ENCODE assay signal across 15 mouse cellular contexts in genomic region chr11:106580468-106580867, GRCm38 (mm10). TPM values are rescaled to one million over a fixed set of nuclear protein-coding genes. Genes with fewer than 3 reads are reported as not detected.
A peak's percentile ranks its signal among the peaks of the same experiment; 100 is the strongest.
DNase-seq lines count a peak whose midpoint lies in the region; ATAC-seq and TF ChIP-seq lines count a peak whose summit lies in the region.
"Had no signal": no experiment of that assay in that cellular context is flagged by ENCODE, and none has a peak within 500 bp of the region (broad histone marks: within the 10 kb centered on the region; RNA-seq: fewer than 3 reads in every experiment).

No protein-coding gene starts in this region.

- DNase-seq in heart, adult 8-10 months (ENCODE audit: low spot score), result peak; percentile 35
- no peak for DNase-seq in heart, postnatal 14 days
- DNase-seq in lung, postnatal 0 days (ENCODE audit: low spot score), result peak; percentile 72
- no peak for DNase-seq in lung, postnatal 14 days
- DNase-seq in layer of hippocampus, adult 18-20 months (ENCODE audit: low spot score in 2 of 2), result no peak
- DNase-seq in urinary bladder, postnatal 25 days (ENCODE audit: low spot score), result no peak
- DNase-seq: cerebellum, adult 18-20 months; kidney, postnatal 14 days; right cerebral cortex, postnatal 25 days had no signal

- no peaks in the 10 kb centered on the region for H3K27me3 ChIP-seq in lung, postnatal 0 days (replicated peaks; ENCODE audit: insufficient read depth, low read length)
- no peaks in the 10 kb centered on the region for H3K27me3 ChIP-seq in liver, embryonic 16.5 days (ENCODE audit: control insufficient read depth, insufficient read depth, low read depth, low read length)
- H3K27me3 ChIP-seq: CH12.LX; embryonic facial prominence, embryonic 12.5 days; hindbrain, embryonic 12.5 days; limb, embryonic 15.5 days; neural tube, embryonic 12.5 days had no signal

- no peak overlapping the region for H3K4me2 ChIP-seq in lung, postnatal 0 days (replicated peaks; ENCODE audit: low read depth, low read length)
- peak overlapping the region; percentile 4; the same call in 1 of the 2 replicates for H3K4me2 ChIP-seq in liver, embryonic 16.5 days (ENCODE audit: low read depth, low read length)
- H3K4me2 ChIP-seq: embryonic facial prominence, embryonic 12.5 days; hindbrain, embryonic 12.5 days; limb, embryonic 15.5 days; neural tube, embryonic 12.5 days had no signal

- intact Hi-C loops in heart, postnatal 14 days (cut with DNase I), result no loop called here

- 65% methylated on average over 8 of the region's 8 CpGs for WGBS in lung, postnatal 0 days
- 62% methylated on average over 8 of the region's 8 CpGs for WGBS in liver, embryonic 16.5 days (ENCODE audit: insufficient replicate concordance)

- no peaks in the 10 kb centered on the region for H3K9me3 ChIP-seq in lung, postnatal 0 days (ENCODE audit: low read length)
- no peaks in the 10 kb centered on the region for H3K9me3 ChIP-seq in liver, embryonic 16.5 days (replicated peaks; ENCODE audit: control insufficient read depth, low read length)
- H3K9me3 ChIP-seq: embryonic facial prominence, embryonic 12.5 days; hindbrain, embryonic 12.5 days; limb, embryonic 15.5 days; neural tube, embryonic 12.5 days had no signal

- no peak overlapping the region for H3K9ac ChIP-seq in lung, postnatal 0 days (replicated peaks; ENCODE audit: low read depth)
- H3K9ac ChIP-seq in liver, embryonic 16.5 days (ENCODE audit: low read depth, low read length), result no peak overlapping the region
- H3K9ac ChIP-seq: embryonic facial prominence, embryonic 12.5 days; hindbrain, embryonic 12.5 days; limb, embryonic 15.5 days; neural tube, embryonic 12.5 days had no signal

- peaks cover 14% of the 10 kb centered on the region; the same call in 1 of the 2 replicates for H3K4me1 ChIP-seq in lung, postnatal 0 days (ENCODE audit: insufficient read depth, low read depth, low read length)
- no peaks in the 10 kb centered on the region; the same call in 1 of the 2 replicates for H3K4me1 ChIP-seq in liver, embryonic 16.5 days (ENCODE audit: control insufficient read depth, low read depth, low read length)
- H3K4me1 ChIP-seq: embryonic facial prominence, embryonic 12.5 days; hindbrain, embryonic 12.5 days; neural tube, embryonic 12.5 days had no signal

- ATAC-seq in lung, postnatal 0 days, result peak; percentile 37
- ATAC-seq in liver, embryonic 16.5 days (ENCODE audit: low read depth), result peak; percentile 61

- peak overlapping the region; percentile 63; the same call in 1 of the 2 replicates for H3K27ac ChIP-seq in lung, postnatal 0 days (ENCODE audit: low read length)
- H3K27ac ChIP-seq in liver, embryonic 16.5 days (ENCODE audit: low read length), result peak overlapping the region; percentile 63
- H3K27ac ChIP-seq: embryonic facial prominence, embryonic 12.5 days; hindbrain, embryonic 12.5 days; limb, embryonic 15.5 days; neural tube, embryonic 12.5 days had no signal

- no peaks in the 10 kb centered on the region for H3K36me3 ChIP-seq in lung, postnatal 0 days (ENCODE audit: insufficient read depth, low read length)
- no peaks in the 10 kb centered on the region for H3K36me3 ChIP-seq in liver, embryonic 16.5 days (ENCODE audit: control insufficient read depth, insufficient read depth)
- H3K36me3 ChIP-seq: embryonic facial prominence, embryonic 12.5 days; hindbrain, embryonic 12.5 days; limb, embryonic 15.5 days; neural tube, embryonic 12.5 days had no signal

- no peak for TF ChIP-seq EP300 in lung, postnatal 0 days (IDR thresholded peaks at IDR 0.05)

- no peak overlapping the region for H3K4me3 ChIP-seq in lung, postnatal 0 days (ENCODE audit: low read depth, low read length)
- H3K4me3 ChIP-seq in liver, embryonic 16.5 days (ENCODE audit: low read depth, low read length), result no peak overlapping the region
- H3K4me3 ChIP-seq: embryonic facial prominence, embryonic 12.5 days; hindbrain, embryonic 12.5 days; limb, embryonic 15.5 days; neural tube, embryonic 12.5 days had no signal

- no peak for TF ChIP-seq CTCF in lung, postnatal 0 days (IDR thresholded peaks at IDR 0.05)

RNA-seq across cellular contexts. Expression of gene Tex2, which starts 32.8 kb away (rescaled TPM):
- 10 to 100 TPM; 37.9 to 56.9 (median 45.0) TPM for total RNA-seq in heart, adult 8-10 months (2022)
- total RNA-seq in heart, postnatal 14 days (2021), result 10 to 100 TPM; 38.2 to 39.2 TPM
- 8.9 and 9.6 TPM in 2 replicates for polyA plus RNA-seq in lung, postnatal 0 days (2015; fragmentation: Nextera tagmentation; extraction: Ambion mirVana)
- 10.6 and 12.2 TPM in 2 replicates for polyA plus RNA-seq in liver, embryonic 16.5 days (2015; fragmentation: Nextera tagmentation; extraction: Ambion mirVana)
- total RNA-seq in layer of hippocampus, adult 18-20 months (2021), result 100 to 1,000 TPM; 146 to 158 TPM

Comparison
In these comparisons a context has a peak if more than half of its experiments do, and no peak if none do; other contexts are left out.
1. DNase-seq: peak in heart, adult 8-10 months (single experiment) and lung, postnatal 0 days (single experiment); none in heart, postnatal 14 days (0 of 2), lung, postnatal 14 days (single experiment), layer of hippocampus, adult 18-20 months (0 of 2) and urinary bladder, postnatal 25 days (single experiment).